Mouse (Mus musculus) left cerebral cortex, adult 11 months (tissue): ENCODE measurements around the gene Atxn1l.
"Not testable (repeated sequence)": the region's sequence is repeated elsewhere in the genome, so short reads cannot be mapped to it uniquely, and the experiment has no call there.

Source experiments
- DNase-seq: peaks from one replicate; pipeline ENCODE4 v3.0.0; 2022; ENCODE audit warnings: low spot score

The Atxn1l gene

DNA sequence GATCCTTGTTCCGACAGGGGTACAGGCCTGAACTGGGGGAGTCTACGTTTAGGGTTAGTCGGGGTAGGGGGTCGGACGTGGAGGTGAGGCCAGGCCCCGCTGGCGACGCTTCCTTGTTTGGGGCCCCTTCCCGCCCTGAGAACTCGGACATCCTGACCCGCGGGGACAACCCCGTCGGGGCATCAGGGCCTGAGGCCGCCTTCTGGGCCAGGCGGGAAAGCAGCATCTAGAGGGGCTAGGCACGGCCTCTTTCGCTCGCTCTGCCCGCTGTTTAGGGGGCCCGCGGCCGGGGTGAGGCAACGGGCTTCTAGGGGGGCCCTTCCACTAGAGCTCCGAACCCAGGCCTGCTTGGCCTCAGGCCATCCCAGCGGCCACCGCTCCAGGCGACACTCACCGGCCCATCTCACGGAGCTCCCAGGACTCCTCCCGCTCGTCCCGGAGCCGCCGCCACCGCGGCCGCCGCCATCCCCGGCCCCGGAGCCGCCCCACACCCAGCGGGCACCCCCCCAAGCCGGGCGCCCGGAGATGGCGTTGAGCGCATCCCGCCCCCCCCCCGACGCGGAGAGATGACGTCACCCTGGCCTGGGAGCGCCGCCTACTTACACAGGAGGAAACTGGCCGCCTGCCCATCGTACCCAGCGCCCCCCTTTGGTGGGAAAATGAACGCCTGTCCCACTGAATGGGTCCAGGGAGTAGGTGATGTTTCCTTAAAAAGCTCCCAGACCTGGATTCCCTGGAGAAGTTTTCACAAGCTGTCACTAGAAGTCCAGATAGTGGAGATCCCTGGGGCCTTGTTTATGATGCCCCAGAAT lies at the start of gene Atxn1l:
Gene Atxn1l, minus strand, starts transcription at position 503 of the 812 bp plus-strand sequence.
- DNase-seq: peak; percentile 75

- DNase-seq: no peak
Observed at GRCm38 (mm10) chr8:109780548-109780947, 43.0 kb upstream of the Atxn1l start.

- no peak for DNase-seq
Observed at GRCm38 (mm10) chr8:109779431-109780228, 42.1 kb upstream of the Atxn1l start.

DNA sequence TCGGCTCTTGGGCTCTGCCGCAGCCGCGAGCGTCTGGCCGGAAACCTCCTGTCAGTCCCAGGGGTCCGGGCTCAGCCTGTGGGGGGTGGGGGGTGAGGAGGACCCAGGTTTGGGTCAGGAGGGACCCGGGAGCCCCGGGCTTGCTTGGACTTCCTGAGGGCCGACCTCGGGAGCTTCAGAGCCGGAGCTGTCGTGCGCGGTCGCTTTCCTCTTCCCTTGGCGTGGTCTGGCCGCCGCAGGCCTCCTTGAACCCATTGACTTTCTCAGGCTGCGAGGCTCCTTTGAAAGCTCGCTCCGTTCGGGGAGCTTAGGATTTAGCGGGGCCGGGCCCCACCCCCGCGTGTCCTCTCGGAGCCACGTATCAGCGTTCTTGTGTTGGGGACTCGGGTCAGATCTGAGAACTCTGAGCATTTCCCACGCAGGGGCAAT lies 41.5 kb upstream of the Atxn1l start:
- DNase-seq: no peak

- DNase-seq: peak; percentile 96
Observed at GRCm38 (mm10) chr8:109778280-109778977, 40.9 kb upstream of the Atxn1l start, which contains the start of gene Ap1g1. Gene Ap1g1, plus strand, starts transcription at chr8:109778554.

- DNase-seq: no peak
Observed at GRCm38 (mm10) chr8:109777851-109778250, 40.3 kb upstream of the Atxn1l start.

GRCm38 (mm10) chr8:109773154-109773553 lies 35.6 kb upstream of the Atxn1l start:
- DNase-seq: no peak

DNA sequence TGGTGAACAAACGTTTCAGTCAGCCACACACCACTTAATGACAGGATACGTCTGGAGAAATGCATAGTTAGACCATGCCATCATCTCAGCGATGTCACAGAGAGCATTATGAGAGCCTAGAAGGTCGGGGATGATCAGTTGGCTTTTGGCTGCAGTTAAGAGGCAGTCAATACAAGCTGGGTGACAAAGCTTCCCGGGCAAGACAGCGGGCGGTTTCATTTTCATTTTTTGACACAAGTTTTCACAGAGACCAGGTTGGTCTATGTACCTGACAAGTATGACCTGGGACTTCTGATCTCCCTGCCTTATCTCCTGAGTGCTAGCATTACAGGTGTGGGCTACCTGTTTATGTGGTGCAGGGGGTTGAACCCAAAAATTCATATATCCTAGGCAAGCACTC lies 28.5 kb upstream of the Atxn1l start:
- no peak for DNase-seq

GRCm38 (mm10) chr8:109764031-109764430 lies 26.5 kb upstream of the Atxn1l start:
- no peak for DNase-seq

- DNase-seq: no peak
Observed at GRCm38 (mm10) chr8:109760221-109760620, 22.7 kb upstream of the Atxn1l start.

- DNase-seq: no peak
Observed at GRCm38 (mm10) chr8:109759426-109759825, 21.9 kb upstream of the Atxn1l start.

DNA sequence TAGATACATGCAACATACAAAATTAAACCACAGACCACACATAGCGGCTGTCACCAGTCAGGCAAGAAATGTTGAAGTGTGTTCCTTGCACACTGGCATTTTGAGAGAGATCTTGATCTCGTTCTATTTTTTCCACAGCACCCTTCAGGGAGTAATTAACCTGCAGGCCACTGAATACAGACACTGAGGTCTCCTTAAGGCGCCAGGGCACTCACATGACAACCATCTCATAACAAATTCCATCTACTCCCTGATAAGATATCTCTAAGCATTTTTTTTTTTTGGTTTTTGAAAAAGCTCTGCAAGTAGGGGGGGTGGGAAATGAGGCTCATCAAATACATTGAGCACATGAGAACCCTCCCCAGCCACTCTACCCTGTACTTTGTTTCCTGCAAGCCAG lies 19.3 kb upstream of the Atxn1l start:
- DNase-seq: no peak

- not testable (repeated sequence) for DNase-seq
Observed at GRCm38 (mm10) chr8:109755554-109755953, 18.0 kb upstream of the Atxn1l start.

DNA sequence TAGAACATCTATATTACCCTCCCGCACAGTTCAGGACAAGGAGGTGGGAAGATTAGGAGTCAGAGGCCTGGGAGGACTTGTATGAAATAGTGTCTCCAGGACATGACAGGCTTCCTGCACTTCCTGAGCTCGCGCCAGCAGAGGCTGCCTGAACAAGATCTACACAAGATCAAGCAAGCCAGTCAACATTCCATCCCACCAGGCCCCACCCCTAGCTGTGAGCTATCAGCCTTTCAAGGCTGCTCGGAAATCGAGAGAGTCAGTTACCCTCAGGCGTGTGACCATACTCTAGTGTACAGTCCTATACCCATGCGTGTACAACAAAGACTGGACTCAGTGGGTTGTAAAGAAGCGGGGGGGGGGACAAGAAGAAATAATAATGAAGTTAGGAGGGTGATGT lies 17.2 kb upstream of the Atxn1l start:
- DNase-seq: no peak

DNA sequence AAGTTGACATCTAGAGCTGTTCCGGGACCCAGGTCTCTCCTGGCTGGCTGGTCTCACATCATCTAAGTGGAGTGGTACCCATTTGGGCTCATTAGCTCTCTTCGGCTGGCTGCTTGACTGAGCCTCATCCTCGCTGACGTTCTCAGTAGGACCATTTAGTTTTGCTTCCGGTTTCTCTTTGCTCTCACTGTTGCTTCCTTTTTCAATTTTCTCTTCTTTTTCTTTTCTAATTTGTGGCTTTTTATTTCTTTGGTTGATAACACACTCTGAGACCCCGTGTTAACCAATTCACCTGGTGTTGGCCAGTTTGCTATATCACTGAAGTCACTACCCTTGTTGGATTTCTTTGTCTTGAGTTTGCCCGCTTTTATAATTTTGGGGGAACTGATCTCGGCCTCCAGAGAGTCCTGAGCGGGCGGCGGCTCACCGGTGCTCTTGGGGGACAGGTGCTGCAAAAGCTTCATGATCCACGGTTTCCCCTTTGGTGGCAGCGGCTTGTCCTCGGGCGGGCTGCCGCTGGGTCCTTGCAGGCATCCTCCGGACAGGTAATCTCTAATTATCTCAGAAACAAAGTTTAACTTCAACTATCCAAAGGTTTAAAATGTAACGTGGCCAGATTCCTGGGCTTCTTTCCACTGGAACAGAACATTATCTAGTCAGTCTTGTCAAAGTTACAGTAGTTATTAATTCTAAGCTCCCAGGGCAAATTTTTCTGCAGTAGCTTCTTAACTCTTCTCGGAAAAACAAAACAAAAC lies 14.4 kb upstream of the Atxn1l start:
- no peak for DNase-seq

DNA sequence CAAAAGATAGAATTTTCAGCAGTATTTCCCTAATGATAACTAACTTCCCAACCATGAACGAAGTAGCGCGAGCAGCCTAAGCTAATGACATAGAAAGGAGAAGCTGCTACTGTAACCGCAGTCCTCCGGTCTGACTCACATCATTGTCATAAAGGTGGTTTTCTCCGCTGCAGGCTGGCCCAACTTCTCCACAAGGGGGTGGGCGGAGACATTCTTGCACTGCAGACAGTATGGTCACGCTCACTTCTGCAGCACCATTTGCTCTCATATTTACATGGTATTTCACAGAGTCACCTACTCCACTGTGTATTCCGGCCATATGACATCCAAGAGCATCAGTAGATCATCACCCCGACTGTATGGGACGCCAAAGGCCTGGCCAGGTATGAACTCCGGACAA lies 13.2 kb upstream of the Atxn1l start:
- DNase-seq: no peak

GRCm38 (mm10) chr8:109750274-109750673 lies 12.7 kb upstream of the Atxn1l start:
- no peak for DNase-seq

DNA sequence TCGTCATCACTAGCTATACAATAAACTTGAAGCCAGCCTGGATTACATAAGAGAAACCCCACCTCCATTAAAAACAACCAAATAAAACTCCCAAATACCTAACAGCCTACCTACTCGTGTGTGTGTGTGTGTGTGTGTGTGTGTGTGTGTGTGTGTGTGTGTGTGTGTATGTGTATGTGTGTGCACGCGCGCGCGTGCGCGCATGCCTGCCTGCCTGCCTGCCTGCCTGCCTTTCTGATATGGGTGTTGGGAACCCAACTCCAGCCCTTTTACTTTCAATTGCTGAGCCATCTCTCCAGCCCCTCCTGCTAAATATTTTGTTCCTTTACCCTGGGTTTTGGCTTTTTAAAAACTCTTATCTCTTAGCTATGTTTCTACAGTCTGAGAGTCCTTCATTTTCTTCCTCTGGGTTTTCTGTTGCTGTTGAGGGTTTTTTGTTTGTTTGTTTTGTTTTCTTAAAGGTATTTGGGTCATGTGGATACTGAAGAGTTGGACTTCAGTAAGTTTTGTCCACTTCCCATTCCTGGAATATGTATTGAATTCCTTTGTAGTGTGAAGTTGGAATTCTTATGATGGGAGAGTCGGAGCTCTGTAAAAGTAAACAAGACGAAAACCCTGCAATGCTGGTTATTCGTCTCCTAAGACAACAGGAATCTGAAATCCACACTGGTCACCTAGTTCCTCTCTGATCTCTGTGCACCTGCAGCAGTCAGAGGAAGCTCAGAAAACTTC lies 10.1 kb upstream of the Atxn1l start:
- DNase-seq: no peak

DNA sequence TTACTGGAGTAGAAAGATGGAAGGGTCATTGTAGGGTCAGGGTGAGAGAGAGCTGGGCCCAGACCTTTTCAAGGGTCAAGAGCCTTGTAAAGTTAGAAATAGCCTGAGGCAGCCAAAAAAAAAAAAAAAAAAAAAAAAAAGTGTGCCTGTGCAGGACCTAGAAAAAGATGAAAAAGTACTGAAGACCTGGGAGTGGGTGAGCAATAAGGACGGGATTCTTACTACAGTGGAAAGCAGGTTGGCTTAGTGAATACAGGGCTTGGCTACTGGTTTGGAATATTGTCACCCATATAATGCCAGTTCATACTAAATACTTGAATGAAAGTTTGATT lies 476 bp upstream of the Atxn1l start:
- no peak for DNase-seq

DNA sequence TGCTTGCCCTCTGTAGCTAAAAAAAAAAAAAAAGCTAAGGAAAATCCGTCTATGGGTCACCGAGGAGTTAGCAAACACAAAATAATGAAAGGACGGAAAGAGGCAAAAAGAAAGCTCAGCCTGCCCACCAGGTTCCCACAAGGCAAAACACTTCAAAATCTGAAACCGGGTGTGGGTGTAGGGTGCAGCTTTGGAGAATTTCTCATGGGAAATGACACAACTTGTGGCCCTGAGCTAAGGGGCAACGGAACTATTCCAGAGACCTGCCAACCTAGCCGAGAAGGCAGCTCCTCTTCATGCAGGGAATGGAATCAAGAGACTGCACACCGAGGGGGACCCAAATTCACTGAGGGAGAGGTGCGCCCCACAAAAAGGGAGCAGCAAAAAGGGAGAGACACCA lies 720 bp downstream of the Atxn1l start:
- DNase-seq: no peak

DNA sequence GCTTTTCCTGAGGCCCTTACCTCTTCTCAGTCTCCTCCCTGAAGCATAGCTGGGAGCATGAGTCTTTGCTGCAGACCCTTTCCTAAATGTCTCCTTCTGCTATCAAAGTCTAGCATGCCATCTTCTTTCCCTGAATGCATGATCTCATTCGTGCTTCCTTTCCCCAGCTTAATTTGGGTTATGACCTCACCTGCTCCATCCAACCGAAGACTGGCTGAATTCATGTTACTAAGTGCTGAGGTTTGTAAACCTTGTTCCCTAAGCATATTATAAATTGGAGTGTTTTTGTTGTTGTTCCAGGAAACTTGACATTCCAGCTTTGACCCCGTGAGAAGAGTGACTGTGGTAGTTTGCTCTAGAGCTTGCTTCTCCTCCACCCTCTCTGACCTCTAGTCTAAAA lies 3.5 kb downstream of the Atxn1l start:
- no peak for DNase-seq
